Mouse (Mus musculus) lung, adult 2 months (tissue): ENCODE data around the gene Lcp2.

ENCODE experiments used
- CTCF ChIP-seq: fragments of 200-500 bp; IDR thresholded peaks from 2 replicates; pipeline ENCODE4 v1.5.1; 2011; ENCODE audit warnings: mild to moderate bottlenecking, low read length, control low read depth; ENCODE audit not compliant: insufficient read depth
- POLR2A ChIP-seq: fragments of 200-500 bp; IDR thresholded peaks from 2 replicates; pipeline ENCODE4 v1.6.1; 2011; ENCODE audit warnings: low read depth, mild to moderate bottlenecking, control low read depth, low read length, borderline replicate concordance; ENCODE audit errors: extremely low read depth

GRCm38 (mm10) chr11:34001938-34002592 lies 44.7 kb upstream of the Lcp2 start:
- TF ChIP-seq CTCF (peak; percentile 63; the same call in 1 of the 2 replicates), POLR2A (no peak)
